Mouse (Mus musculus): ENCODE data around the gene Ist1. TPM values are rescaled to one million over a fixed set of nuclear protein-coding genes. Genes with fewer than 3 reads are reported as not detected.

The Ist1 gene
- polyA plus RNA-seq, 1 experiment: 0.93 TPM

GRCm38 (mm10) chr8:109692443-109693145, 466 bp downstream of the Ist1 start:
- H3K27me3 ChIP-seq (ENCODE audit: control insufficient read depth): no peaks in the 10 kb centered on the region
- no peaks in the 10 kb centered on the region for H3K9me3 ChIP-seq (ENCODE audit: control insufficient read depth, low read length)
- H3K36me3 ChIP-seq (ENCODE audit: control insufficient read depth): peaks cover 14% of the 10 kb centered on the region
- no peak for TF ChIP-seq GATA1 (IDR thresholded peaks at IDR 0.05; ENCODE audit: low read length)
- H3K4me3 ChIP-seq (replicated peaks): peak overlapping the region; percentile 70
- H3K4me1 ChIP-seq (ENCODE audit: control insufficient read depth): peaks cover 35% of the 10 kb centered on the region

GRCm38 (mm10) chr8:109691769-109692168, 1.3 kb downstream of the Ist1 start:
- Histone ChIP-seq H3K27me3 (ENCODE audit: control insufficient read depth) (no peaks in the 10 kb centered on the region), H3K36me3 (ENCODE audit: control insufficient read depth) (peaks cover 15% of the 10 kb centered on the region), H3K9me3 (ENCODE audit: control insufficient read depth, low read length) (no peaks in the 10 kb centered on the region), H3K4me1 (ENCODE audit: control insufficient read depth) (peaks cover 36% of the 10 kb centered on the region), H3K4me3 (replicated peaks) (peak overlapping the region; percentile 70)
- TF ChIP-seq TAL1 (IDR thresholded peaks at IDR 0.05; ENCODE audit: low read length): no peak
- no peak for TF ChIP-seq GATA1 (IDR thresholded peaks at IDR 0.05; ENCODE audit: low read length)

GRCm38 (mm10) chr8:109687248-109687647, 5.8 kb downstream of the Ist1 start:
- TF ChIP-seq GATA1 (IDR thresholded peaks at IDR 0.05; ENCODE audit: low read length) (no peak), TAL1 (IDR thresholded peaks at IDR 0.05; ENCODE audit: low read length) (no peak)
- H3K9me3 ChIP-seq (ENCODE audit: control insufficient read depth, low read length): no peaks in the 10 kb centered on the region
- peaks cover 24% of the 10 kb centered on the region for H3K4me1 ChIP-seq (ENCODE audit: control insufficient read depth)
- H3K4me3 ChIP-seq (replicated peaks): no peak overlapping the region
- H3K27me3 ChIP-seq (ENCODE audit: control insufficient read depth): no peaks in the 10 kb centered on the region
- peaks cover 31% of the 10 kb centered on the region for H3K36me3 ChIP-seq (ENCODE audit: control insufficient read depth)

- TF ChIP-seq TAL1 (IDR thresholded peaks at IDR 0.05; ENCODE audit: low read length): no peak
- TF ChIP-seq GATA1 (IDR thresholded peaks at IDR 0.05; ENCODE audit: low read length): no peak
- Histone ChIP-seq H3K4me1 (ENCODE audit: control insufficient read depth) (no peaks in the 10 kb centered on the region), H3K27me3 (ENCODE audit: control insufficient read depth) (no peaks in the 10 kb centered on the region), H3K36me3 (ENCODE audit: control insufficient read depth) (peaks cover 66% of the 10 kb centered on the region), H3K9me3 (ENCODE audit: control insufficient read depth, low read length) (no peaks in the 10 kb centered on the region), H3K4me3 (replicated peaks) (no peak overlapping the region)
Measured at GRCm38 (mm10) chr8:109682120-109682519, 10.9 kb downstream of the Ist1 start.

- Histone ChIP-seq H3K36me3 (ENCODE audit: control insufficient read depth) (peaks cover 71% of the 10 kb centered on the region), H3K4me1 (ENCODE audit: control insufficient read depth) (no peaks in the 10 kb centered on the region), H3K27me3 (ENCODE audit: control insufficient read depth) (no peaks in the 10 kb centered on the region), H3K9me3 (ENCODE audit: control insufficient read depth, low read length) (no peaks in the 10 kb centered on the region), H3K4me3 (replicated peaks) (no peak overlapping the region)
- no peak for TF ChIP-seq GATA1 (IDR thresholded peaks at IDR 0.05; ENCODE audit: low read length)
- TF ChIP-seq TAL1 (IDR thresholded peaks at IDR 0.05; ENCODE audit: low read length): no peak
Measured at GRCm38 (mm10) chr8:109681535-109681934, 11.5 kb downstream of the Ist1 start.

GRCm38 (mm10) chr8:109675896-109676643, 17.0 kb downstream of the Ist1 start:
- Histone ChIP-seq H3K4me3 (replicated peaks) (no peak overlapping the region), H3K9me3 (ENCODE audit: control insufficient read depth, low read length) (no peaks in the 10 kb centered on the region), H3K36me3 (ENCODE audit: control insufficient read depth) (peaks cover 98% of the 10 kb centered on the region), H3K4me1 (ENCODE audit: control insufficient read depth) (no peaks in the 10 kb centered on the region), H3K27me3 (ENCODE audit: control insufficient read depth) (no peaks in the 10 kb centered on the region)
- TF ChIP-seq GATA1 (IDR thresholded peaks at IDR 0.05; ENCODE audit: low read length): no peak
- TF ChIP-seq TAL1 (IDR thresholded peaks at IDR 0.05; ENCODE audit: low read length): no peak

- H3K27me3 ChIP-seq (ENCODE audit: control insufficient read depth): no peaks in the 10 kb centered on the region
- H3K4me3 ChIP-seq (replicated peaks): no peak overlapping the region
- no peaks in the 10 kb centered on the region for H3K9me3 ChIP-seq (ENCODE audit: control insufficient read depth, low read length)
- no peaks in the 10 kb centered on the region for H3K4me1 ChIP-seq (ENCODE audit: control insufficient read depth)
- peaks cover 96% of the 10 kb centered on the region for H3K36me3 ChIP-seq (ENCODE audit: control insufficient read depth)
- TF ChIP-seq GATA1 (IDR thresholded peaks at IDR 0.05; ENCODE audit: low read length) (no peak), TAL1 (IDR thresholded peaks at IDR 0.05; ENCODE audit: low read length) (no peak)
Measured at GRCm38 (mm10) chr8:109673596-109673995, 19.5 kb downstream of the Ist1 start.

- H3K4me3 ChIP-seq (replicated peaks): no peak overlapping the region
- H3K36me3 ChIP-seq (ENCODE audit: control insufficient read depth): peaks cover 95% of the 10 kb centered on the region
- H3K9me3 ChIP-seq (ENCODE audit: control insufficient read depth, low read length): no peaks in the 10 kb centered on the region
- TF ChIP-seq GATA1 (IDR thresholded peaks at IDR 0.05; ENCODE audit: low read length) (no peak), TAL1 (IDR thresholded peaks at IDR 0.05; ENCODE audit: low read length) (no peak)
- no peaks in the 10 kb centered on the region for H3K27me3 ChIP-seq (ENCODE audit: control insufficient read depth)
- H3K4me1 ChIP-seq (ENCODE audit: control insufficient read depth): no peaks in the 10 kb centered on the region
Measured at GRCm38 (mm10) chr8:109672656-109673055, 20.4 kb downstream of the Ist1 start.

GRCm38 (mm10) chr8:109666616-109667015, 26.4 kb downstream of the Ist1 start:
- H3K9me3 ChIP-seq (ENCODE audit: control insufficient read depth, low read length): no peaks in the 10 kb centered on the region
- TF ChIP-seq TAL1 (IDR thresholded peaks at IDR 0.05; ENCODE audit: low read length) (no peak), GATA1 (IDR thresholded peaks at IDR 0.05; ENCODE audit: low read length) (no peak)
- H3K36me3 ChIP-seq (ENCODE audit: control insufficient read depth): peaks cover 45% of the 10 kb centered on the region
- no peak overlapping the region for H3K4me3 ChIP-seq (replicated peaks)
- H3K4me1 ChIP-seq (ENCODE audit: control insufficient read depth): no peaks in the 10 kb centered on the region
- H3K27me3 ChIP-seq (ENCODE audit: control insufficient read depth): no peaks in the 10 kb centered on the region
